Mouse (Mus musculus) C2C12 (cell line): ENCODE measurements around the gene Cd79b. TPM values are rescaled to one million over a fixed set of nuclear protein-coding genes. Genes with fewer than 3 reads are reported as not detected.

Experiments
- H3K27me3 ChIP-seq: one replicate; pipeline ENCODE4 v1.6.1; 2011; ENCODE audit not compliant: control insufficient read depth, insufficient read depth, insufficient read length
- H3K36me3 ChIP-seq: one replicate; pipeline ENCODE4 v1.6.1; 2011; ENCODE audit not compliant: control insufficient read depth, insufficient read depth
- H3K4me3 ChIP-seq: one replicate; pipeline ENCODE4 v1.5.1; 2011; ENCODE audit warnings: mild to moderate bottlenecking, control low read depth; ENCODE audit not compliant: poor library complexity, insufficient read depth, severe bottlenecking
- H3K79me2 ChIP-seq: one replicate; pipeline ENCODE4 v1.6.1; 2011; ENCODE audit not compliant: control insufficient read depth, insufficient read depth
- H3K79me3 ChIP-seq: one replicate; pipeline ENCODE4 v1.6.1; 2011; ENCODE audit warnings: low read depth, control low read depth
- H3ac ChIP-seq: one replicate; pipeline ENCODE3; 2011; ENCODE audit warnings: low read depth; ENCODE audit not compliant: control insufficient read depth, insufficient read length
- CEBPB ChIP-seq: IDR thresholded peaks from one replicate; pipeline ENCODE4 v1.6.1; 2011; ENCODE audit warnings: low read depth, mild to moderate bottlenecking, control low read depth, moderate library complexity
- CTCF ChIP-seq: IDR thresholded peaks from one replicate; pipeline ENCODE4 v1.5.1; 2011; ENCODE audit not compliant: control insufficient read depth, insufficient read depth, insufficient read length
- FOSL1 ChIP-seq: IDR thresholded peaks from one replicate; pipeline ENCODE4 v1.8.0; 2011; ENCODE audit warnings: mild to moderate bottlenecking, low read length; ENCODE audit not compliant: poor library complexity, insufficient read depth, severe bottlenecking
- MAX ChIP-seq: IDR thresholded peaks from one replicate; pipeline ENCODE4 v1.6.1; 2011; ENCODE audit warnings: mild to moderate bottlenecking, control low read depth
- MYOD1 ChIP-seq: IDR thresholded peaks from one replicate; pipeline ENCODE4 v1.6.1; 2011; ENCODE audit warnings: low read depth; ENCODE audit not compliant: control insufficient read depth, insufficient read length
- MYOG ChIP-seq: IDR thresholded peaks from one replicate; pipeline ENCODE4 v1.6.1; 2011; ENCODE audit not compliant: control insufficient read depth, insufficient read length; ENCODE audit errors: extremely low read depth
- USF1 ChIP-seq: IDR thresholded peaks from one replicate; pipeline ENCODE4 v1.6.1; 2011; ENCODE audit warnings: low read depth, mild to moderate bottlenecking, control low read depth, moderate library complexity
- polyA plus RNA-seq: library from polyadenylated mRNA; unstranded; fragments of >200 nt; fragmentation: generic; extraction: Trizol; gene quantifications from one replicate; pipeline ENCODE4 v1.2.1, GENCODE M21; 2012; ENCODE audit warnings: missing spikeins

Cd79b gene
- polyA plus RNA-seq, 1 experiment, result not detected

DNA sequence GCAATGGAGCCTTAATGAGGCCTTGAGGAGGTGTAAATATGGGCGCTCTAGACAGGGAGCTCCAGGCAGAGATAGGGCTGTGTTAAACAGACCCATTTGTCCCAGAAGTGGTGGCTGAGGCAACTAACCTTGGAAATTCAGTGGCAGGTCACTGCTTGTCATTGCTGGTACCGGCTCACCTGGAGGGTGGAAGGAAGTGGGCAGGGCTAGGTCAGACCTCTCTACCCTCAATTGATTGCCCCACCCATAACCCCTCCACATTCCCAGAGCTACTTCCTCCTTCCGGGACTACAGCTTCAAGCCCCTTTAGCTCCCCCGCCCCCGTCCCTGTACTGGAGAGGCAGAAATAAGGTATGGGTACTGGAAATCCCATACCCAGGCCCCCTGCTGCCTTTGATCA, 1.0 kb downstream of the Cd79b start:
- H3K79me3 ChIP-seq, result no peaks in the 10 kb centered on the region
- H3K27me3 ChIP-seq, result peaks cover 66% of the 10 kb centered on the region
- H3ac ChIP-seq, result no peak overlapping the region
- no peaks in the 10 kb centered on the region for H3K79me2 ChIP-seq
- H3K36me3 ChIP-seq, result no peaks in the 10 kb centered on the region
- no peak overlapping the region for H3K4me3 ChIP-seq
- TF ChIP-seq MYOD1 (no peak), CEBPB (no peak), USF1 (no peak), MAX (no peak), CTCF (no peak), MYOG (no peak), FOSL1 (no peak)

DNA sequence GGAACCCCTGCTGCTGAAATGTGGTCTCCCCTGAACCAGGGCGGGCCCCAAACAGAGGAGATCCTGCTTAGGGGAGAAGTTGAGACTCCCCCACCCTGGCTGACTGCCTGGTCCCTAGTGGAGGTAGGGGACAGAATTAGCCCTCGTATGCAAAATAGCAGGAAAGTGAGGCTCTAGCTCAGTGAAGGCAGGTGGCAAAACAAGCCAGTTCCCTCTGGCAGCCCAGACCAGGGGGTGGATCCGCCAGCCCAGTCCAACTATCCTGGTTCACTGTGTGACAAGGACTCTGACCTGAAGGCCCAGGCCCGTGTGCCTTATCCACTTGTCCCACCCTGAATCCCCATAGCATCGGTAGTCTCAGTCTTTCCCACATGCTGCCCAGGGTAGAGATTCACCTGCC, 4.4 kb downstream of the Cd79b start:
- Histone ChIP-seq H3K4me3 (no peak overlapping the region), H3K27me3 (peaks cover 40% of the 10 kb centered on the region), H3ac (no peak overlapping the region), H3K79me2 (no peaks in the 10 kb centered on the region), H3K36me3 (no peaks in the 10 kb centered on the region), H3K79me3 (no peaks in the 10 kb centered on the region)
- no peak for TF ChIP-seq MYOG
- no peak for TF ChIP-seq CTCF
- no peak for TF ChIP-seq FOSL1
- TF ChIP-seq MAX, result no peak
- TF ChIP-seq CEBPB, result no peak
- TF ChIP-seq USF1, result no peak
- TF ChIP-seq MYOD1, result no peak

DNA sequence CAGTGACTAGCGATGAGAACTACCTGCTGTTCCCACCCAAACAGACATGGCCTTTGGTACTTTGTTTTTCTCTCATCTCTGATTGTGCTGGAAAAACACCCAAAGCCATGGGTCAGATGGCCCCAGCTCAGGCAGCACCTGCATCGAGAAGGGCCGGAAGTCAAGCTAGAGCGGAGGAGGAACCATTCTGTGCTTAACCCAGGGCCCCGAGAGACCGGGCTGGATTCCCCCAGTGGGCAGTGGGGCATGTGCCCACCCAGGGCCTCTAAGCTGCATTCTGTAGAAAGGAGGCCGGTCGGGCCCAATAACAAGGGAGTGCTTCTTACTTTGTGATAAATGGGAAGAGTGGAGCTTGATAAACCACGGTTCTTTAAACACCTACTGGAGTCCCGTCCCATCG, 6.4 kb downstream of the Cd79b start:
- TF ChIP-seq USF1, result no peak
- no peak for TF ChIP-seq MAX
- Histone ChIP-seq H3K79me2 (no peaks in the 10 kb centered on the region), H3K36me3 (no peaks in the 10 kb centered on the region), H3K4me3 (no peak overlapping the region), H3ac (no peak overlapping the region), H3K27me3 (peaks cover 27% of the 10 kb centered on the region), H3K79me3 (no peaks in the 10 kb centered on the region)

DNA sequence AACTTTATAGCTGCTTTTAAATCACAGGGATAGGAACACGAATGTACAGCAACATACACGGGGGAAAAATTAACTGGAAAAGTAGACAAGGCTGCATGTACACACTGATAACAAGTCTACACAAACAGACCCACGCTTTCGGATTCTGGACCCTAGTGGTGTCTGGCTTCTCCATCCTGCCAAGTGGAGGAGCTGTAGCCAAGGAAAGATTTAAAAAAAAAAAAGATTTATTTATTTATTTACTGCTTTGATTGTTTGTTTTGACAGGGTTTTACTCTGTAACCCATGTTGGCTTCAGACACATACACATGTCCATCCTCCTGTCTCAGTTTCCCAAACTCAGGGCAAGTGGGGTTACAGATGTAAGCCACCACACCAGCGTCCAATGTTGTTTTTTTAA, 7.1 kb downstream of the Cd79b start:
- Histone ChIP-seq H3K79me3 (no peaks in the 10 kb centered on the region), H3K27me3 (peaks cover 24% of the 10 kb centered on the region), H3K4me3 (no peak overlapping the region), H3K79me2 (no peaks in the 10 kb centered on the region), H3K36me3 (no peaks in the 10 kb centered on the region), H3ac (no peak overlapping the region)
- no peak for TF ChIP-seq FOSL1
- TF ChIP-seq MYOG, result no peak
- TF ChIP-seq MYOD1, result no peak
- no peak for TF ChIP-seq CEBPB
- no peak for TF ChIP-seq USF1
- TF ChIP-seq MAX, result no peak
- TF ChIP-seq CTCF, result no peak

DNA sequence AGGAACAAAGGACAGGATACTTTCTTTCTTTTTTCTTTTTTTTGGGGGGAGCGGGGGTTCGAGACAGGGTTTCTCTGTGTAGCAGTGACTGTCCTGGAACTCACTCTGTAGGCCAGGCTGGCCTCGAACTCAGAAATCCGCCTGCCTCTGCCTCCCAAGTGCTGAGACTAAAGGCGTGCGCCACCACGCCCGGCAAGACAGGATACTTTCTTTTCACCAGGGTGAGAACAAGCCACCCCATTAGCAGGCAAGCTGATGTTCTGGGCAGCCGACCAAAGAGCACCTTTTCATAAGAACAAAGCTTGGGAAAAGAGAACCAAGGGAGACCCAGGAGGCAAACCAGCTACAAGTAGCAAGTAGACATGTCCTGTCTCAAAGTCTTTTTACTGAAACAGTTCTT, 7.8 kb downstream of the Cd79b start:
- no peak overlapping the region for H3ac ChIP-seq
- H3K79me2 ChIP-seq, result no peaks in the 10 kb centered on the region
- no peaks in the 10 kb centered on the region for H3K36me3 ChIP-seq
- H3K27me3 ChIP-seq, result peaks cover 17% of the 10 kb centered on the region
- no peak overlapping the region for H3K4me3 ChIP-seq
- H3K79me3 ChIP-seq, result no peaks in the 10 kb centered on the region
- TF ChIP-seq MAX (no peak), CTCF (no peak), MYOD1 (no peak), MYOG (no peak), USF1 (no peak), FOSL1 (no peak)

DNA sequence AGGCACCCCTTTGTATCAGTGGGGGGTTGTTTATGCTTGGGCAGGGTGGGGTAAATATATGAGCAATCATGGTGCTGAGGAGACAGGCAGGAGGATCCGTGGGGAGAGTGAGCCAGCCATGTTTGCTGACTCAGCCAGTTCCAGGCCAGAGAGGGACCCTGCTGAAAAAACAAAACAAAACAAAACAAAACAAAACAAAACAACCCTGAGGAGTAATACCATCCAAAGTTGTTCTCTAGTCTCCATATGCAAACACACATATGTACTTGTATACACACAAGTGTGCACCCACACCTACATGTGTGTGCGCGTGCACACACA, 8.5 kb downstream of the Cd79b start:
- H3K79me2 ChIP-seq, result no peaks in the 10 kb centered on the region
- peaks cover 12% of the 10 kb centered on the region for H3K27me3 ChIP-seq
- H3K36me3 ChIP-seq, result no peaks in the 10 kb centered on the region
- H3ac ChIP-seq, result no peak overlapping the region
- TF ChIP-seq USF1 (no peak), MYOG (no peak), CTCF (no peak), MAX (no peak)
- H3K79me3 ChIP-seq, result no peaks in the 10 kb centered on the region
- H3K4me3 ChIP-seq, result no peak overlapping the region
